Mouse (Mus musculus): ENCODE results near the gene Cul4b.
"Not testable (repeated sequence)": the region's sequence is repeated elsewhere in the genome, so short reads cannot be mapped to it uniquely, and the experiment has no call there.

The Cul4b gene

GRCm38 (mm10) chrX:38576078-38576477 lies at the start of gene Cul4b:
Gene Cul4b (minus strand): TSS chrX:38576196.
- no peak for DNase-seq (ENCODE audit: low spot score)

GRCm38 (mm10) chrX:38600995-38601369 lies 25.0 kb upstream of the Cul4b start:
- DNase-seq (ENCODE audit: low spot score), result peak; percentile 46

GRCm38 (mm10) chrX:38600177-38600994 lies 24.4 kb upstream of the Cul4b start, which contains the start of gene Mcts1:
Gene Mcts1 (plus strand): TSS chrX:38600578.
- peak; percentile 82 for DNase-seq (ENCODE audit: low spot score)

GRCm38 (mm10) chrX:38593180-38593889 lies 17.3 kb upstream of the Cul4b start:
- DNase-seq (ENCODE audit: low spot score), result no peak

- no peak for DNase-seq (ENCODE audit: low spot score)
These were observed 15.8 kb upstream of the Cul4b start for GRCm38 (mm10) chrX:38591749-38592148.

- DNase-seq (ENCODE audit: low spot score), result no peak
These were observed 13.8 kb upstream of the Cul4b start for GRCm38 (mm10) chrX:38589827-38590226.

GRCm38 (mm10) chrX:38583261-38583660 lies 7.3 kb upstream of the Cul4b start:
- DNase-seq (ENCODE audit: low spot score), result no peak

- DNase-seq (ENCODE audit: low spot score), result no peak
These were observed 5.1 kb upstream of the Cul4b start for GRCm38 (mm10) chrX:38581140-38581539.

- DNase-seq (ENCODE audit: low spot score), result no peak
These were observed 9.3 kb downstream of the Cul4b start for GRCm38 (mm10) chrX:38566521-38567205.

- DNase-seq (ENCODE audit: low spot score), result no peak
These were observed 10.8 kb downstream of the Cul4b start for GRCm38 (mm10) chrX:38565176-38565542.

- DNase-seq (ENCODE audit: low spot score), result peak; percentile 93
These were observed 11.3 kb downstream of the Cul4b start for GRCm38 (mm10) chrX:38564542-38565175.

- peak; percentile 35 for DNase-seq (ENCODE audit: low spot score)
These were observed 12.0 kb downstream of the Cul4b start for GRCm38 (mm10) chrX:38563941-38564541.

GRCm38 (mm10) chrX:38553255-38553654 lies 22.7 kb downstream of the Cul4b start:
- DNase-seq (ENCODE audit: low spot score), result no peak

GRCm38 (mm10) chrX:38514556-38514955 lies 61.4 kb downstream of the Cul4b start:
- DNase-seq (ENCODE audit: low spot score), result peak; percentile 3

- DNase-seq (ENCODE audit: low spot score), result no peak
These were observed 71.2 kb downstream of the Cul4b start for GRCm38 (mm10) chrX:38504846-38505245.

- DNase-seq (ENCODE audit: low spot score), result not testable (repeated sequence)
These were observed 73.8 kb downstream of the Cul4b start for GRCm38 (mm10) chrX:38502182-38502581.

GRCm38 (mm10) chrX:38485464-38485863 lies 90.5 kb downstream of the Cul4b start:
- not testable (repeated sequence) for DNase-seq (ENCODE audit: low spot score)
